Mouse (Mus musculus): ENCODE results near the gene Gm28230.

- TF ChIP-seq EP300 (IDR thresholded peaks at IDR 0.05; ENCODE audit: low read length) (no peak), USF1 (IDR thresholded peaks at IDR 0.05; ENCODE audit: low read depth, low read length) (no peak)
Measured at GRCm38 (mm10) chr2:74709465-74710419, 16.8 kb upstream of the Gm28230 start.
